Mouse (Mus musculus): ENCODE results near the gene Ly6g6f. TPM values are rescaled to one million over a fixed set of nuclear protein-coding genes. Genes with fewer than 3 reads are reported as not detected.

Ly6g6f gene
- polyA plus RNA-seq, 2 experiments from 2014 or later, result 0.29 TPM; not detected in 1

Other genes with a start within 250 kb of the Ly6g6f start
- 10 to 100 TPM; 37.3 to 51.6 TPM for gene Stk19, start 248.7 kb downstream of the Ly6g6f start, polyA plus RNA-seq (2017; shearing (Covaris generic))
- 10 to 100 TPM; 19.8 to 28.0 TPM for gene Dxo, start 248.6 kb downstream of the Ly6g6f start, polyA plus RNA-seq (2017; shearing (Covaris generic))
- 10 to 100 TPM; 26.0 to 38.5 TPM for gene Skiv2l, start 235.4 kb downstream of the Ly6g6f start, polyA plus RNA-seq (2017; shearing (Covaris generic))
- 10 to 100 TPM; 45.4 to 53.4 TPM for gene Nelfe, start 235.2 kb downstream of the Ly6g6f start, polyA plus RNA-seq (2017; shearing (Covaris generic))
- under 1 TPM; 0.79 to 0.83 TPM for gene Cfb, start 223.1 kb downstream of the Ly6g6f start, polyA plus RNA-seq (2017; shearing (Covaris generic))
- gene Zbtb12, start 206.1 kb downstream of the Ly6g6f start, polyA plus RNA-seq (2017; shearing (Covaris generic)), result not detected
- gene Gm20547, start 203.6 kb downstream of the Ly6g6f start, polyA plus RNA-seq (2017; shearing (Covaris generic)), result not detected
- gene C2, start 187.3 kb downstream of the Ly6g6f start, polyA plus RNA-seq (2017; shearing (Covaris generic)), result under 1 TPM in 1 of 2 experiments, not detected in 1; 0.73 TPM
- gene Ehmt2, start 187.1 kb downstream of the Ly6g6f start, polyA plus RNA-seq (2017; shearing (Covaris generic)), result 10 to 100 TPM; 32.8 to 37.0 TPM
- not detected for gene Slc44a4, start 171.1 kb downstream of the Ly6g6f start, polyA plus RNA-seq (2017; shearing (Covaris generic))
- gene Neu1, start 154.4 kb downstream of the Ly6g6f start, polyA plus RNA-seq (2017; shearing (Covaris generic)), result 10 to 100 TPM; 18.6 to 19.9 TPM
- gene Hspa1b, start 126.4 kb downstream of the Ly6g6f start, polyA plus RNA-seq (2017; shearing (Covaris generic)), result 1 to 10 TPM in 1 of 2 experiments, not detected in 1; 7.0 TPM
- gene Gm20481, start 115.7 kb downstream of the Ly6g6f start, polyA plus RNA-seq (2017; shearing (Covaris generic)), result not detected
- gene Hspa1a, start 113.5 kb downstream of the Ly6g6f start, polyA plus RNA-seq (2017; shearing (Covaris generic)), result 1 to 10 TPM in 1 of 2 experiments, under 1 TPM in 1; 0.17 to 5.1 TPM
- gene Hspa1l, start 112.9 kb downstream of the Ly6g6f start, polyA plus RNA-seq (2017; shearing (Covaris generic)), result under 1 TPM in 1 of 2 experiments, not detected in 1; 0.46 TPM
- gene Lsm2, start 103.7 kb downstream of the Ly6g6f start, polyA plus RNA-seq (2017; shearing (Covaris generic)), result 10 to 100 TPM; 45.5 to 61.3 TPM
- 10 to 100 TPM; 28.5 to 29.1 TPM for gene Vars, start 84.6 kb downstream of the Ly6g6f start, polyA plus RNA-seq (2017; shearing (Covaris generic))
- gene Vwa7, start 69.0 kb downstream of the Ly6g6f start, polyA plus RNA-seq (2017; shearing (Covaris generic)), result under 1 TPM; 0.11 to 0.12 TPM
- gene Sapcd1, start 57.6 kb downstream of the Ly6g6f start, polyA plus RNA-seq (2017; shearing (Covaris generic)), result 1 to 10 TPM; 1.8 to 2.1 TPM
- gene Msh5, start 38.9 kb downstream of the Ly6g6f start, polyA plus RNA-seq (2017; shearing (Covaris generic)), result 1 to 10 TPM; 1.3 to 1.6 TPM
- 100 to 1,000 TPM; 464 to 670 TPM for gene Clic1, start 35.6 kb downstream of the Ly6g6f start, polyA plus RNA-seq (2017; shearing (Covaris generic))
- 1 to 10 TPM in 1 of 2 experiments, under 1 TPM in 1; 0.36 to 1.8 TPM for gene Ddah2, start 26.6 kb downstream of the Ly6g6f start, polyA plus RNA-seq (2017; shearing (Covaris generic))
- not detected for gene Ly6g6c, start 20.2 kb downstream of the Ly6g6f start, polyA plus RNA-seq (2017; shearing (Covaris generic))
- gene Mpig6b, start 19.4 kb downstream of the Ly6g6f start, polyA plus RNA-seq (2017; shearing (Covaris generic)), result not detected
- gene Ly6g6e, start 8.7 kb downstream of the Ly6g6f start, polyA plus RNA-seq (2017; shearing (Covaris generic)), result not detected
- gene Ly6g6d, start 7.5 kb downstream of the Ly6g6f start, polyA plus RNA-seq (2017; shearing (Covaris generic)), result not detected
- 10 to 100 TPM; 18.7 to 20.6 TPM for gene Abhd16a, start 3.7 kb upstream of the Ly6g6f start, polyA plus RNA-seq (2017; shearing (Covaris generic))
- gene Ly6g5c, start 22.7 kb upstream of the Ly6g6f start, polyA plus RNA-seq (2017; shearing (Covaris generic)), result not detected
- gene Ly6g5b, start 29.8 kb upstream of the Ly6g6f start, polyA plus RNA-seq (2017; shearing (Covaris generic)), result 1 to 10 TPM; 1.9 to 2.4 TPM
- gene Gpank1, start 35.8 kb upstream of the Ly6g6f start, polyA plus RNA-seq (2017; shearing (Covaris generic)), result 10 to 100 TPM; 60.4 to 70.2 TPM
- 100 to 1,000 TPM; 274 to 355 TPM for gene Csnk2b, start 36.4 kb upstream of the Ly6g6f start, polyA plus RNA-seq (2017; shearing (Covaris generic))
- gene D17H6S53E, start 40.8 kb upstream of the Ly6g6f start, polyA plus RNA-seq (2017; shearing (Covaris generic)), result 10 to 100 TPM; 22.6 to 26.3 TPM
- gene Apom, start 46.4 kb upstream of the Ly6g6f start, polyA plus RNA-seq (2017; shearing (Covaris generic)), result not detected
- gene Bag6, start 49.6 kb upstream of the Ly6g6f start, polyA plus RNA-seq (2017; shearing (Covaris generic)), result 10 to 100 TPM; 26.2 to 34.1 TPM
- 10 to 100 TPM; 38.8 to 78.9 TPM for gene Prrc2a, start 79.3 kb upstream of the Ly6g6f start, polyA plus RNA-seq (2017; shearing (Covaris generic))
- gene Aif1, start 90.5 kb upstream of the Ly6g6f start, polyA plus RNA-seq (2017; shearing (Covaris generic)), result 1 to 10 TPM in 1 of 2 experiments, under 1 TPM in 1; 0.91 to 1.9 TPM
- gene Lst1, start 102.8 kb upstream of the Ly6g6f start, polyA plus RNA-seq (2017; shearing (Covaris generic)), result 10 to 100 TPM in 1 of 2 experiments, 1 to 10 TPM in 1; 5.4 to 13.4 TPM
- 100 to 1,000 TPM; 134 to 383 TPM for gene Ltb, start 108.8 kb upstream of the Ly6g6f start, polyA plus RNA-seq (2017; shearing (Covaris generic))
- 10 to 100 TPM; 21.5 to 21.6 TPM for gene Tnf, start 116.4 kb upstream of the Ly6g6f start, polyA plus RNA-seq (2017; shearing (Covaris generic))
- gene Lta, start 119.7 kb upstream of the Ly6g6f start, polyA plus RNA-seq (2017; shearing (Covaris generic)), result 10 to 100 TPM; 70.5 to 90.5 TPM
- 1 to 10 TPM in 1 of 2 experiments, not detected in 1; 1.8 TPM for gene Gm16181, start 135.2 kb upstream of the Ly6g6f start, polyA plus RNA-seq (2017; shearing (Covaris generic))
- 1 to 10 TPM; 2.3 to 4.0 TPM for gene Atp6v1g2, start 148.1 kb upstream of the Ly6g6f start, polyA plus RNA-seq (2017; shearing (Covaris generic))
- gene Nfkbil1, start 150.2 kb upstream of the Ly6g6f start, polyA plus RNA-seq (2017; shearing (Covaris generic)), result 1 to 10 TPM; 3.4 to 4.4 TPM
- 100 to 1,000 TPM; 200 to 247 TPM for gene Ddx39b, start 156.1 kb upstream of the Ly6g6f start, polyA plus RNA-seq (2017; shearing (Covaris generic))
- 1,000 to 10,000 TPM; 3,460 to 4,099 TPM for gene H2-D1, start 177.1 kb upstream of the Ly6g6f start, polyA plus RNA-seq (2017; shearing (Covaris generic))
- gene H2-Q1, start 234.8 kb upstream of the Ly6g6f start, polyA plus RNA-seq (2017; shearing (Covaris generic)), result not detected